Mouse (Mus musculus): Measurements from ENCODE around the gene Iqgap1.

DNA sequence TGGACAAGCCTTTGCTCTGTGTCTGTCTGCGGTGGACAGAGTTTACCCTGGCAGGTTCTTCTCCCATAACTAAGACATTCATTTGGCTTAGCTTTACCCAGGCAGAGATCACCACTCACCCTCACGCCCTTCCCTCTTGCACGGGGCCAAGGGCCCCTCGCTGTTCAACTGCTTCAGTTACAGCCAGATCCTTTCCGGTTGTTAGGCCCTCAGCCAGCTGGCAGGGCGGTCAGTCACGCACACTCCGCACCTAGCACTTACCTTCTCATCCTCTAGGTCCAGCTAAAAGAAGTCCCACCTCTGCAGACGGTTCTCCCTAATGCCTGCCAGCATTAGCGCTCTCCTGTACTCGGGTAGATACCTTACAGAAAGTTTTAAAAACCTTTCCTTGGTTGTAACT lies 92.8 kb downstream of the Iqgap1 start:
- TF ChIP-seq CTCF (IDR thresholded peaks at IDR 0.05; ENCODE audit: borderline replicate concordance, control insufficient read depth, extremely low read depth, insufficient read depth, low read length, poor library complexity): no peak
- TF ChIP-seq POLR2A (IDR thresholded peaks at IDR 0.05; ENCODE audit: control insufficient read depth, extremely low read depth, insufficient read depth, low read length, poor library complexity): no peak
